Comparison of ENCODE assay signal across 30 mouse cellular contexts in genomic region chr16:21240547-21240946, GRCm38 (mm10). TPM values are rescaled to one million over a fixed set of nuclear protein-coding genes. Genes with fewer than 3 reads are reported as not detected.
A peak's percentile ranks its signal among the peaks of the same experiment; 100 is the strongest.
DNase-seq lines count a peak whose midpoint lies in the region; ATAC-seq and TF ChIP-seq lines count a peak whose summit lies in the region.
"Had no signal": no experiment of that assay in that cellular context is flagged by ENCODE, and none has a peak within 500 bp of the region (broad histone marks: within the 10 kb centered on the region; RNA-seq: fewer than 3 reads in every experiment).

No protein-coding gene starts in this region.

- no peak for DNase-seq in heart, embryonic 10.5 days (ENCODE audit: low spot score)
- no peak for DNase-seq in heart, postnatal 25 days (ENCODE audit: low spot score)
- no peak for DNase-seq in lung, postnatal 14 days
- DNase-seq in limb, embryonic 14.5 days (ENCODE audit: low spot score) = no peak
- DNase-seq in urinary bladder, adult 2 months (ENCODE audit: low spot score) = no peak
- DNase-seq in cerebellum, adult 8-10 months = no peak
- DNase-seq: adrenal gland, adult 2 months; cerebellum, adult 2 months; cerebellum, postnatal 25 days; gastrocnemius, adult 2 months; gastrocnemius, postnatal 36 days; heart, postnatal 4 days; kidney, adult 11 months; kidney, postnatal 14 days; lung, embryonic 14.5 days; lung, postnatal 36 days; thymus, adult 2 months; thymus, postnatal 4 days had no signal

- WGBS in heart, embryonic 10.5 days = 38% methylated on average over 3 of the region's 3 CpGs
- 68% methylated on average over 3 of the region's 3 CpGs for WGBS in lung, embryonic 16.5 days
- 49% methylated on average over 3 of the region's 3 CpGs for WGBS in embryonic facial prominence, embryonic 15.5 days
- WGBS in limb, embryonic 14.5 days = 7% methylated on average over 3 of the region's 3 CpGs

- peaks cover 23% of the 10 kb centered on the region for H3K27me3 ChIP-seq in heart, embryonic 10.5 days (ENCODE audit: insufficient read depth, poor library complexity, severe bottlenecking)
- no peaks in the 10 kb centered on the region for H3K27me3 ChIP-seq in lung, embryonic 16.5 days (ENCODE audit: control insufficient read depth, insufficient read depth, low read depth, low read length)
- H3K27me3 ChIP-seq in embryonic facial prominence, embryonic 15.5 days = no peaks in the 10 kb centered on the region
- no peaks in the 10 kb centered on the region for H3K27me3 ChIP-seq in limb, embryonic 14.5 days (ENCODE audit: control insufficient read depth, insufficient read depth, low read length)
- H3K27me3 ChIP-seq: heart, embryonic 13.5 days had no signal

- no peaks in the 10 kb centered on the region for H3K9me3 ChIP-seq in heart, embryonic 10.5 days
- H3K9me3 ChIP-seq in lung, embryonic 16.5 days (ENCODE audit: control insufficient read depth, low read length) = no peaks in the 10 kb centered on the region
- H3K9me3 ChIP-seq in embryonic facial prominence, embryonic 15.5 days (replicated peaks) = no peaks in the 10 kb centered on the region
- no peaks in the 10 kb centered on the region for H3K9me3 ChIP-seq in limb, embryonic 14.5 days (ENCODE audit: control insufficient read depth, low read length)
- H3K9me3 ChIP-seq: forebrain, embryonic 10.5 days; heart, embryonic 13.5 days; liver, embryonic 15.5 days; midbrain, embryonic 12.5 days; neural tube, embryonic 13.5 days had no signal

- peak overlapping the region; percentile 25; the same call in 1 of the 2 replicates for H3K9ac ChIP-seq in lung, embryonic 16.5 days (ENCODE audit: low read length)
- H3K9ac ChIP-seq in embryonic facial prominence, embryonic 15.5 days = no peak overlapping the region
- no peak overlapping the region for H3K9ac ChIP-seq in limb, embryonic 14.5 days (ENCODE audit: low read depth, low read length, severe bottlenecking)
- H3K9ac ChIP-seq: hindbrain, embryonic 14.5 days; liver, embryonic 15.5 days; lung, embryonic 14.5 days; midbrain, embryonic 12.5 days; neural tube, embryonic 13.5 days had no signal

- no peak overlapping the region for H3K4me2 ChIP-seq in lung, embryonic 16.5 days (ENCODE audit: low read depth, low read length)
- H3K4me2 ChIP-seq in embryonic facial prominence, embryonic 15.5 days (replicated peaks) = no peak overlapping the region
- H3K4me2 ChIP-seq in limb, embryonic 14.5 days (replicated peaks; ENCODE audit: low read depth, low read length, severe bottlenecking) = no peak overlapping the region
- H3K4me2 ChIP-seq: heart, embryonic 13.5 days; hindbrain, embryonic 14.5 days; liver, embryonic 15.5 days; lung, embryonic 14.5 days; midbrain, embryonic 12.5 days; neural tube, embryonic 13.5 days had no signal

- no peak overlapping the region for H3K4me3 ChIP-seq in heart, embryonic 10.5 days
- no peak overlapping the region for H3K4me3 ChIP-seq in lung, embryonic 16.5 days (ENCODE audit: low read length)
- H3K4me3 ChIP-seq in embryonic facial prominence, embryonic 15.5 days (replicated peaks) = no peak overlapping the region
- no peak overlapping the region for H3K4me3 ChIP-seq in limb, embryonic 14.5 days (replicated peaks; ENCODE audit: low read length)
- H3K4me3 ChIP-seq: forebrain, embryonic 10.5 days; gastrocnemius, adult 2 months; heart, embryonic 13.5 days; liver, embryonic 15.5 days; midbrain, embryonic 12.5 days; neural tube, embryonic 13.5 days had no signal

- H3K4me1 ChIP-seq in heart, embryonic 10.5 days = peaks cover 61% of the 10 kb centered on the region
- H3K4me1 ChIP-seq in lung, embryonic 16.5 days (replicated peaks; ENCODE audit: control insufficient read depth, insufficient read depth, low read length) = peaks cover 47% of the 10 kb centered on the region
- peaks cover 68% of the 10 kb centered on the region for H3K4me1 ChIP-seq in embryonic facial prominence, embryonic 15.5 days
- peaks cover 58% of the 10 kb centered on the region for H3K4me1 ChIP-seq in limb, embryonic 14.5 days (ENCODE audit: control insufficient read depth, insufficient read depth, low read length)
- H3K4me1 ChIP-seq: liver, embryonic 15.5 days had no signal

- intact Hi-C loops in heart, postnatal 25 days (cut with DNase I) = no loop called here

- H3K27ac ChIP-seq in heart, embryonic 10.5 days = peak overlapping the region; percentile 62
- H3K27ac ChIP-seq in lung, embryonic 16.5 days (ENCODE audit: low read length) = no peak overlapping the region
- 0 out of 2 replicates have a peak overlapping the region, but pooled peaks have one; percentile 17 for H3K27ac ChIP-seq in embryonic facial prominence, embryonic 15.5 days (replicated peaks)
- H3K27ac ChIP-seq in limb, embryonic 14.5 days (replicated peaks; ENCODE audit: low read depth, low read length) = peak overlapping the region; percentile 3; the same call in 1 of the 2 replicates
- H3K27ac ChIP-seq: forebrain, embryonic 10.5 days; gastrocnemius, adult 2 months; heart, embryonic 13.5 days; hindbrain, embryonic 14.5 days; liver, embryonic 15.5 days; midbrain, embryonic 12.5 days; neural tube, embryonic 13.5 days had no signal

- H3K36me3 ChIP-seq in heart, embryonic 10.5 days = no peaks in the 10 kb centered on the region
- no peaks in the 10 kb centered on the region for H3K36me3 ChIP-seq in lung, embryonic 16.5 days (ENCODE audit: control insufficient read depth, insufficient read depth, low read length)
- no peaks in the 10 kb centered on the region for H3K36me3 ChIP-seq in embryonic facial prominence, embryonic 15.5 days
- no peaks in the 10 kb centered on the region for H3K36me3 ChIP-seq in limb, embryonic 14.5 days (ENCODE audit: control insufficient read depth, insufficient read depth, low read length)
- H3K36me3 ChIP-seq: forebrain, embryonic 10.5 days; heart, embryonic 13.5 days; liver, embryonic 15.5 days; midbrain, embryonic 12.5 days; neural tube, embryonic 13.5 days had no signal

- TF ChIP-seq POLR2A in limb, embryonic 14.5 days (IDR thresholded peaks at IDR 0.05; ENCODE audit: borderline replicate concordance, extremely low read depth, insufficient read depth, insufficient read length) = no peak

- ATAC-seq in lung, embryonic 16.5 days (ENCODE audit: low read depth) = no peak
- ATAC-seq in embryonic facial prominence, embryonic 15.5 days (ENCODE audit: insufficient number of reproducible peaks, low FRiP score, low TSS enrichment, low read depth) = 0 out of 2 replicates have a peak, but pooled peaks have one; percentile 17
- ATAC-seq in limb, embryonic 14.5 days (ENCODE audit: low FRiP score, low read depth) = peak; percentile 27; the same call in 1 of the 2 replicates
- ATAC-seq: activated CD4-positive, CD25-positive, alpha-beta regulatory T cell, adult 4 months; forebrain, embryonic 16.5 days; inflammation-experienced regulatory T-cells, adult 6 months had no signal

RNA-seq across cellular contexts. Expression of gene Ephb3, which starts 36.0 kb away (rescaled TPM):
- polyA plus RNA-seq in heart, embryonic 10.5 days (2016; fragmentation: Nextera tagmentation; extraction: Ambion mirVana) = 24.5 and 25.3 TPM in 2 replicates
- 1 to 10 TPM; 5.4 to 6.2 TPM for total RNA-seq in heart, postnatal 25 days (2021)
- 28.3 and 28.9 TPM in 2 replicates for polyA plus RNA-seq in lung, embryonic 16.5 days (2015; fragmentation: Nextera tagmentation; extraction: Ambion mirVana)
- 50.7 and 53.3 TPM in 2 replicates for polyA plus RNA-seq in embryonic facial prominence, embryonic 15.5 days (2015; fragmentation: Nextera tagmentation; extraction: Ambion mirVana)
- polyA plus RNA-seq in limb, embryonic 14.5 days (2012; rRNA removed) = 70.9 and 96.8 TPM in 2 replicates
- polyA plus RNA-seq in limb, embryonic 14.5 days (2014; fragmentation: Nextera tagmentation; extraction: Ambion mirVana) = 37.0 and 42.1 TPM in 2 replicates
- 21.2 and 21.9 TPM in 2 replicates for polyA plus RNA-seq in urinary bladder, adult 2 months (2012; rRNA removed)
- total RNA-seq: megakaryocyte, adult 5-6 weeks had no signal
- polyA plus RNA-seq: activated CD4-positive, CD25-positive, alpha-beta regulatory T cell, adult 4 months; inflammation-experienced regulatory T-cells, adult 6 months had no signal
